Mouse (Mus musculus): ENCODE results near the gene Tmem82. TPM values are rescaled to one million over a fixed set of nuclear protein-coding genes. Genes with fewer than 3 reads are reported as not detected.

Gene Tmem82
- polyA plus RNA-seq (2014; fragmentation: Illumina TruSeq; extraction: RNeasy Lipid Tissue Mini Kit (QIAGEN cat#74804); ENCODE audit: low read depth, low replicate concordance), result not detected

DNA sequence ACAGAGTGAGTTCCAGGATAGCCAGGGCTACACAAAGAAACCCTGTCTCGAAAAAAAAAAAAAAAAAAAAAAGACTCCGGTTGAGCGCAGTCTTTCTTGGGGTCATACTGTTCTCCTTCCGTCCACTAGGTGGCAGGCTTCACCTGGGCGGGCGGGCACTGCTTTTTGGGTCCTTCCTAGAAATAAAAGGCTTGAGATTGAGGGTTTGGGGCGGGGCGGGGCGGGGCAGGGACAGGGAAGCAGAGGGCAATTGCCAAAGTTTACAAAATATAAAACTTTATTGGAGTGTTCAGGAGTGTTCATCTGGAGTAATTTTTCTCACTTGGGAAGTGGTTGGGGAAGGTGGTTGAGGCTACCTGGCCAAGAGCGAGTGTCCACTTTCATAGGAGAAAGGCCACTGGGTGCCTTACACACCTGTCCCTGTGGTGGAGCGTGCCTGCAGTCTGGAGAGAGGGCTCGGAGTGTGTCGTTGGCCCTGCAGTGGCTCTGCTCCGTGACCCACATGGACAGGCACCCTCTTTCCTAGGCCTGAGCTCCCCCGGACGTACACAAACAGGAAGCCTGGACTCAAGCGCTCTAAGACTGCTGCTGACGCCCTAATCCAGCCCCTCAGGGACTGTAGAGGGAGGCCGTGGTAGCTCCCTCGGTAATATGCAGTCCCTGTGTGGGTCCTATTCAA, at the start of gene Tmem82:
Gene Tmem82, minus strand, starts transcription at position 69 of the 679 bp plus-strand sequence.

DNA sequence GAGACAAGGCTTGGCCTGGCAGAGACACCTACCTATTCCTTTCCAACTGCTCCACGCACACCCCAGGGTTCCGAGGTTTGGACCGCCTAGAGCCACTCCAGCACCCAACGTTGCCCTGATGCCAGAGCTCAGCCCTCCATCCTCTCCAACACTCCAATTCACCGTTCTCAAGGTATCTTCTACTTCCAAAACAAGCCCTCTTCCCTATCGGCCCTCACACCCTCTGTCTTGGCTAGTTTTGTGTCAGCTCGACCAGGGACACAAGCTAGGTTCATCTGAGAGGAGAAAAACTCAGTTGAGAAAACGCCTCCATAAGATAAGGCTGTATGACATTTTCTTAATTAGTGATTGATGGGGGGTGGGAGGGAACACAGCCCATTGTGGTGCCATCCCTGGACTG, 46.4 kb upstream of the Tmem82 start, which contains the start of gene Plekhm2:
Gene Plekhm2, minus strand, starts transcription at position 101 of the 400 bp plus-strand sequence.

GRCm38 (mm10) chr4:141623666-141624065, 5.2 kb upstream of the Tmem82 start, which contains the start of gene Slc25a34:
Gene Slc25a34, minus strand, starts transcription at chr4:141623821.

DNA sequence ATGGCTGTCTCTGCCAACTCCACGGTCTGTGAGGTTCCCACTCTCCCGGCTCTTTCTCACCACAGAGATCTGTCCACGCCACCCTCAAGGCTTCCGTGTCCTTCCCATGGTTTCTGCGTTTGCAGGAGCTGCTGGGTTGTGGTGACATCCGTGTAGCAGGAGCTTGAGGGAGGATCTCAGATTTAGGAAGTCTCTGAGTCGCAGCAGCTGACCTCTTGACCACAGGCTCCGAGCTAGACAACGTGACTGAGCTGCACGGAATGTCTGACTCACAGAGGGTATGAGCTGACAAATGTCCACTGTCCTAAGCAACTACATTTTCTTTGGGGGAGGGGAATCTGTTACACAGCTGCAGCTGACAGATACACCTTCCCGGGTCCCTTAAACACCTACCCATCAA, 12.6 kb downstream of the Tmem82 start, which contains the start of gene Fblim1:
Gene Fblim1, minus strand, starts transcription at position 236 of the 400 bp plus-strand sequence.

Other genes with a start within 250 kb of the Tmem82 start
- gene Clcnka, start 219.9 kb downstream of the Tmem82 start, polyA plus RNA-seq (2014; fragmentation: Illumina TruSeq; extraction: RNeasy Lipid Tissue Mini Kit (QIAGEN cat#74804); ENCODE audit: low read depth, low replicate concordance), result not detected
- gene Clcnkb, start 202.6 kb downstream of the Tmem82 start, polyA plus RNA-seq (2014; fragmentation: Illumina TruSeq; extraction: RNeasy Lipid Tissue Mini Kit (QIAGEN cat#74804); ENCODE audit: low read depth, low replicate concordance), result not detected
- gene Hspb7, start 197.9 kb downstream of the Tmem82 start, polyA plus RNA-seq (2014; fragmentation: Illumina TruSeq; extraction: RNeasy Lipid Tissue Mini Kit (QIAGEN cat#74804); ENCODE audit: low read depth, low replicate concordance), result not detected
- gene Srarp, start 182.5 kb downstream of the Tmem82 start, polyA plus RNA-seq (2014; fragmentation: Illumina TruSeq; extraction: RNeasy Lipid Tissue Mini Kit (QIAGEN cat#74804); ENCODE audit: low read depth, low replicate concordance), result not detected
- not detected for gene Zbtb17, start 174.0 kb downstream of the Tmem82 start, polyA plus RNA-seq (2014; fragmentation: Illumina TruSeq; extraction: RNeasy Lipid Tissue Mini Kit (QIAGEN cat#74804); ENCODE audit: low read depth, low replicate concordance)
- 9.1 TPM for gene Spen, start 80.0 kb downstream of the Tmem82 start, polyA plus RNA-seq (2014; fragmentation: Illumina TruSeq; extraction: RNeasy Lipid Tissue Mini Kit (QIAGEN cat#74804); ENCODE audit: low read depth, low replicate concordance)
- gene Fblim1, start 12.5 kb downstream of the Tmem82 start, polyA plus RNA-seq (2014; fragmentation: Illumina TruSeq; extraction: RNeasy Lipid Tissue Mini Kit (QIAGEN cat#74804); ENCODE audit: low read depth, low replicate concordance), result 7.1 TPM
- gene Slc25a34, start 5.2 kb upstream of the Tmem82 start, polyA plus RNA-seq (2014; fragmentation: Illumina TruSeq; extraction: RNeasy Lipid Tissue Mini Kit (QIAGEN cat#74804); ENCODE audit: low read depth, low replicate concordance), result 0.35 TPM
- 1.3 TPM for gene Plekhm2, start 46.3 kb upstream of the Tmem82 start, polyA plus RNA-seq (2014; fragmentation: Illumina TruSeq; extraction: RNeasy Lipid Tissue Mini Kit (QIAGEN cat#74804); ENCODE audit: low read depth, low replicate concordance)
- not detected for gene Rsc1a1, start 67.0 kb upstream of the Tmem82 start, polyA plus RNA-seq (2014; fragmentation: Illumina TruSeq; extraction: RNeasy Lipid Tissue Mini Kit (QIAGEN cat#74804); ENCODE audit: low read depth, low replicate concordance)
- 33.9 TPM for gene Ddi2, start 104.8 kb upstream of the Tmem82 start, polyA plus RNA-seq (2014; fragmentation: Illumina TruSeq; extraction: RNeasy Lipid Tissue Mini Kit (QIAGEN cat#74804); ENCODE audit: low read depth, low replicate concordance)
- 0.70 TPM for gene Agmat, start 128.0 kb upstream of the Tmem82 start, polyA plus RNA-seq (2014; fragmentation: Illumina TruSeq; extraction: RNeasy Lipid Tissue Mini Kit (QIAGEN cat#74804); ENCODE audit: low read depth, low replicate concordance)
- gene Dnajc16, start 172.3 kb upstream of the Tmem82 start, polyA plus RNA-seq (2014; fragmentation: Illumina TruSeq; extraction: RNeasy Lipid Tissue Mini Kit (QIAGEN cat#74804); ENCODE audit: low read depth, low replicate concordance), result 11.1 TPM
- gene Casp9, start 175.0 kb upstream of the Tmem82 start, polyA plus RNA-seq (2014; fragmentation: Illumina TruSeq; extraction: RNeasy Lipid Tissue Mini Kit (QIAGEN cat#74804); ENCODE audit: low read depth, low replicate concordance), result 17.0 TPM
- not detected for gene Cela2a, start 207.5 kb upstream of the Tmem82 start, polyA plus RNA-seq (2014; fragmentation: Illumina TruSeq; extraction: RNeasy Lipid Tissue Mini Kit (QIAGEN cat#74804); ENCODE audit: low read depth, low replicate concordance)
- not detected for gene Ctrc, start 227.7 kb upstream of the Tmem82 start, polyA plus RNA-seq (2014; fragmentation: Illumina TruSeq; extraction: RNeasy Lipid Tissue Mini Kit (QIAGEN cat#74804); ENCODE audit: low read depth, low replicate concordance)

All from adrenal gland, adult 10 weeks (tissue).